Mouse (Mus musculus): ENCODE measurements around the gene Zfhx3. TPM values are rescaled to one million over a fixed set of nuclear protein-coding genes. Genes with fewer than 3 reads are reported as not detected.
A peak's percentile ranks its signal among the peaks of the same experiment; 100 is the strongest.

The Zfhx3 gene
- total RNA-seq, 2 experiments from 2014 or later, result 2.1 to 10.9 TPM

GRCm38 (mm10) chr8:108710607-108711489 lies 768.4 kb downstream of the Zfhx3 start:
- ATAC-seq (ENCODE audit: poor library complexity, severe bottlenecking), result no peak

DNA sequence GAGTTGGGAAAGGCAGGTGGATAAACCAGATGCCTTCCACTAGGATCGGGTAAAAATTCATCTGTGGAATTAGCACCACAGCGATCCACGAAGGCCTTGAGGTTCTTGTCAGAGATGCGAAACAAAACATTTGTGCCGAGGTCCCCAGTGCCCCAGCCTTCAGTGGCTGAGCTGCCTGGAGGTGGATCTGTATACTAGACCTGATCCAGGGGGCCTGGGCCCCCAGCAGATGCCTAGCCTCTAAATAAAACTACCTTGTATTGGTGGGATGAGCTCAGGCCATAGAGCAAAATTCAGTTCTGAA lies 769.0 kb downstream of the Zfhx3 start:
- no peak for ATAC-seq (ENCODE audit: poor library complexity, severe bottlenecking)

DNA sequence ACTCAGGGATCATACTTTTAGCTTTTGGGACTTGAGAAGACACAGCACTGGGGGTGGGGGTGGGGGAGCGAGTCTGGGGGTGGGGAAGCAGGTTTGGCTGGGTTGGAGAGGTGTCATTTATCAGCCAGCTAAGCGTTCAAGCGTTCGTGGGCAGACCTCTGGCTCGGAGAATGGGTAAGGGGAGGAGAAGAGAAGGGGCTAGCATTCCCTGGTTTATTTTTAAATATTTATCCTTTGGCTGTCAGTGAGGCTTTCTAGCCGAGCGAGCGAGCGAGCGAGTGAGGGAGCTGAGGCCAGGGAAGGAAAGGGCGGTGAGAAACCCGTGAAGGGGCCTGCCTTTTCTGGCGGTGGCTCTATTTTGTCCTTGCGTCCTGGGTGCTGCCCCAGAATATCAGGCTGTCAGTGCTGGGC lies 769.6 kb downstream of the Zfhx3 start:
- ATAC-seq (ENCODE audit: poor library complexity, severe bottlenecking), result no peak

GRCm38 (mm10) chr8:108712607-108713006 lies 770.2 kb downstream of the Zfhx3 start:
- no peak for ATAC-seq (ENCODE audit: poor library complexity, severe bottlenecking)

DNA sequence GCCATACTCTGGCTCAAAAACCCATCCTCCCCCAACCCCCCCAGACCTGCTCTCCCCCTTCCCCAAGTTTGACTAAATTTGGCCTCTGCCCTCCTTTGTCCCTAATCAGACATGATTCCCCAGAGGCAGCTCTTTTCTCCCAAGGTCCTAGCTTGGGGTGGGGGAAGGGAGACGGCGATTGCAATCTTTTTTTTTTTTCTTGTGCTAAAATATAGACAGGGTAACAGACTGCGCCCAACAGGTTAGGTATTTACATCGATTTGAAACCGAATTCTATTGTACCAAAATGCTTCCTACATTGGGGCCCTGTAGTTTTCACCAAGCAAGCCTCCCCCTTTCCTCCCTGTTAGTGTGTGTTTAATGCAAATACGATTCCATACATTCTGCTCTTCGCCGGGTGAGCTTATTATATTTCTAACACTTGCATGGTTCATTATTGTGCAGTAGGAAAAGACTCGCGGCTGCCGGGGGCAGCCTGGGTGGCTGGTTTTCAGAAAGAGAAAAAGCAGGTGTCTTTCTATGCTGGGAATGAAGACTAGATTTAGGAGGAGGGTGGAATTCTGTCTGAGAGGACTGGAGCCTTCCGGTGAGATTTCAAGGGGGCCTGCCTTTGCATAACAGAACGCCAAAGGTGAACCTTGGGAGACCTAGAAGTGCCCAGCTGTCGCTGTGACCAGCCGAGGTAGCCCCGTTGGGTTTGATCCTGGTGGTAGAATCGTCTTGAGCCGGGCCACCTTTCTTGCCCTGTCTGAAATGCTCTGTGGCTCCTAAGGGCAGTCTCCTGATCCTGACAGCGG lies 771.1 kb downstream of the Zfhx3 start:
- peak; percentile 1; the same call in 1 of the 2 replicates for ATAC-seq (ENCODE audit: poor library complexity, severe bottlenecking)

GRCm38 (mm10) chr8:108714143-108714635 lies 771.7 kb downstream of the Zfhx3 start:
- peak; percentile 44 for ATAC-seq (ENCODE audit: poor library complexity, severe bottlenecking)

DNA sequence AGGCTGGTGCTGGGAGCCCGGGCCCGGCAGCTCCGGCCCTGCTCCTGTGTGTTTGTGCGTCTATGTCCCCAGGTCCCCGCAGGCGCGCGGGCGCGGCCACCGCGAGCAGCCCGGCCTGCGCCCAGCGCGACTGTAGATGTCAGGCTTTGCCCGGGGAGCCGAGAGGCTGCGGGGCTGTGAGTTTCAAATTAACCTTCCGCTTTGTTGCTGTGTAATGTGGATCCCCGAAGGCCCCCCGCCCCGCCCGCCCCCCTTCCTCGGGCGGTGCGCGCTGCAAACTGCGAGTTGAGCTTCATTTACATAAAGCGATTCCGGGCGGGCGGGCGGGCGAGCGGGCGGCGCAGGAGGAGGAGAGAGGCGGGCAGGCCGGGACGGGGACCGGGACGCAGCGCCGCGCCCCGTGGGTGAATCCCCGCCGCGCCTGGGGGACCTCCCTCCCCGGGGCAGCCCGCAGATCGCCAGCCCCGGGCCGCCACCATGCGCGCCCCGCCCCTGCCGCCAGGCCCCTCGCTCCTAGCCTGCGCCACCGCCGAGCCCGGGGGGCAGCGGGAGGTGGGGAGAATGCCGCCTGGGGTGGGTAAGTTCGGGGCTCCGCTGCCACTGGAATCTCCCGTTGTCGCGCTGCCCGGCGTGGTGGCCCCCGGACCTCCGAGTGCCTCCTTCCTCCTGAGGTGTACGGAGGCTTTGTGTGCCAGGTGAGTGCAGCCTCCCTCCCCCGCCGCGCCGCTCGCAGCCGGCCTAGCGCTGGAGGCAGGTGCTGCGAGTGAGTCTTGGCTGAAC lies 772.4 kb downstream of the Zfhx3 start:
- peak; percentile 67 for ATAC-seq (ENCODE audit: poor library complexity, severe bottlenecking)

DNA sequence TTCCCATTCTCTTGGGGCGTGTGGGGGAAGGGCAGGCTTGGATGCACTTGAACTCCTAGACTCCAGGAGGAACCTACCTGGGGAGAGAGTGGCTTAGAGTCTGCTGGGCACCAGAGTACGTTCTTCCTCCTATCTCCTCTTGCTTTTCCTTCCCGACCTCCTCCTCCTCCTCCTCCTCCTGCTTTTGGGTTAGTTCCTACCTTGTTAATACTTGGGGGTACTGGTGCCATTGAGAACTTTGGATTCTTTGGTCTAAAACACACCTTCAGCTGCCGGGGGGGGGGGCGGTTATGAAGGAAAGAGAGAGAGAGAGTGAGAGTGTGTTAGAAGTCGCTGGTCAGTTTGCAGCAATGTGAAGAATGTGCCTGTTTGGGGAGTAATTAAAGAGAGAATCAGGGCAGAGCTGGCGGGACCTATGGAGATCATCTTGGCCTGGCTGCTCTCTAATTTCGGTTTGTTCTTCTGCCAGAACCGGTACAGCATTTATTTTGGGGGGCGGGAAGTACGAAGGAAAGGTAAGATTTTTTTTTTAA lies 773.0 kb downstream of the Zfhx3 start:
- no peak for ATAC-seq (ENCODE audit: poor library complexity, severe bottlenecking)

GRCm38 (mm10) chr8:108716291-108716811 lies 773.9 kb downstream of the Zfhx3 start:
- ATAC-seq (ENCODE audit: poor library complexity, severe bottlenecking), result no peak

- no peak for ATAC-seq (ENCODE audit: poor library complexity, severe bottlenecking)
These were observed 775.1 kb downstream of the Zfhx3 start for GRCm38 (mm10) chr8:108717545-108717944.

GRCm38 (mm10) chr8:108718031-108718430 lies 775.6 kb downstream of the Zfhx3 start:
- no peak for ATAC-seq (ENCODE audit: poor library complexity, severe bottlenecking)

DNA sequence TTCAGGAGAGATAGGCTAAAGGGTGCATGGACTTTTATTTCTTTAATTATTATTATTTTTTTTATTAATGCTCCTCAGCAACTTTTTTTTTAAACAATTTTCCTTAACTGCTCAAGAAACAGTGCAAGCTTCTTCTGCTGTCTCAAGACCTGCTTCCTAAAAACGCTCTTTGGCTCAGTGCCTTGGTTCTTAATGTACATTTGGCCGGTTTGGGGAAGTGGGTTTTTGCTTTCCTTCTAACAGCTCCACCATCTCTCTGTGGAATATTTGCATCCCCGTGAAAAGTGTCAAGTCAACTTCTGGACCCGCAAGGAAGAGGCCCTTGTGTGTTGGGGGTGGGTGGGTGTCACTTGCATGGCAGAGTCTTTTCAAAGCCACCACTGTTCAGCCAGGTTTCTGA lies 778.4 kb downstream of the Zfhx3 start:
- peak; percentile 55 for ATAC-seq (ENCODE audit: poor library complexity, severe bottlenecking)

DNA sequence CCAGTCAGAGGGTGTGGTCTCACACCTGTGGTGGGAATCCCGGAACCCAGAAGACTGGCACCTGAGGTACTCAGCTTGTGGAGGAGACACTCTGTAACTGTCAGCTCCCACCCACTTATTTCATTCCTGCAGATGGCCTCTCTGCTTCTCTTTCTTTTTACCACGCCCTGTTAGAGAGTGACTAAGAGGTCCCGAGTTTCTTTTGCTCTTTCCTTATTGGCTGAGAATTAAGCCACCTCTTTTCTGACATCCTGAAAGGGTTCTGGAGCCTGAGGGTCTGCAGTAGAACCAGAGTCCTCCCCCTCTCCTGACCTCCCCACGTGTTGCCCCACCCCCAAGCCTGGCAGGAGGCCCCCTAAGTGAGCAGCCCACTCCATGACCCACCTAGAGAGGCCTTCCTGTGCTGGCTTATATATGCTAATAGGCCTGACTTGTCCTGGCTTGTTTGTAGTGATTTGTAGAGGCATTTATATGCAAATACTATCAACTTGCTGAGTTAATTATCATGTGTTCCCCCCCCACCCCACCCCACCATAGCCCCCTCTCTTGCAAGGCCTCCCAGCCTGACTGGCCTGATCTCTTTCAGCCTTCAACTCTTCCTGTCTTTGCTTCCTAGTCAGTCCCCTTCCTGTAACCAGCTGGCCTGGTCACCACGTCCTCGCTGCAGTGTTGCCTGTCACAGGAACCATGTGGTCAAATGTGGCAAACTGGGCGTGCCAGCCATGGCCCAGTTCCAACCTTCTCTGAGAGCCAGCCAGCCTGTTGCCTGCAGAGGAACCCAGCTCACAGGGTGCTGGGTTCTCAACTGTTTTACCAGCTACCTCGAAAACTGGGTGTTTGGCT lies 780.4 kb downstream of the Zfhx3 start:
- peak; percentile 92 for ATAC-seq (ENCODE audit: poor library complexity, severe bottlenecking)

- ATAC-seq (ENCODE audit: poor library complexity, severe bottlenecking), result no peak
These were observed 781.2 kb downstream of the Zfhx3 start for GRCm38 (mm10) chr8:108723636-108724035.

DNA sequence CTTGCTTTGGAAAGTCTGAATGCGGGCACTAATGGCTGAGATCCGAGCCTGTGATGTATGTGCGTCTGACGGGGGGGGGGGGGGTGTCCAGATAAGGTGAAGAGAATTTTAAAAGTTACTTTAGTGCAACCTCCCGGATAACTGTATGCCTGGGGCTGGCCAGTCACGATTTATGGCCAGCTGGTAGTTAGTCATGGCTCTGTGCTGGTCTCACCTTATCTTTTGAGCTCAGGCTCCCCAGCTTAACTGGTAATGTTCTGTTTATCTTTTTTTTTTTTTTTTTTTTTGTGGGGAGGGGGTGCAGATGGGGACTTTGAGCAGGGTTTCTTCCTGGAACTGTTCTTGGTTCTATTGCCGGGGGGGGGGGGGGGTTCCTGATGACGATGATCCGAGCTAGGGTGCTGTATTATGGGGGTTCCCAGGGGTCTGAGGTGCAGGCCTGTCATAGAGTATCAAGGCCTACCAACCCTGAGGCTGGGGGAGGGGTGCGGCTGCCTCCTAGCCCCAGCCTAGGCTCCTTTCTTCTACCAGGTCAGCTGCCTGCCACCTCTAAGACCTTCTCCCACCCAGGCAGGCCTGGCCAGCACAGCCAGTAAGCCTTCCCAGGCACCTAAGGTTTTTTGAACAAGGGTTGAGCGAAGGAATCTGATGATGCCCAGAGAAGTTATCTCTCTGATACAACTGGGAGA lies 782.5 kb downstream of the Zfhx3 start:
- no peak for ATAC-seq (ENCODE audit: poor library complexity, severe bottlenecking)

DNA sequence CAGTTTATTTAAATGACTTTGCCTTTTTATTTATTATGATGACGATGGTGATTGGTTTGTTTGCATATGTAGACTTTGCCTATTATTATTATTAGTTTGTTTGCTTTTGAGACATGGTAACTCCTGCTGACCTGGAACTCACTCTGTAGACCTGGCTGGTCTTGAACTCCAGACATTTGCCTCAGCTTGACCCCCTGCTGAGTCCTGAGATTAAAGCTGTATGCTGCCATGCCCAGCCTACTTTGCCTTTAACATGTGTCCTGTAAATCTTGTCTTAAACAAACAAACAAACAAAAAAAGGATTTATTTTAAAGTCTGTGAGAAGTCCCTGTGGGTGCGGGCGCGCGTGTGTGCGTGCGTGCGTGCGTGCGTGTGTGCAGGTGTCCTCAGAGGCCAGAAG lies 783.2 kb downstream of the Zfhx3 start:
- no peak for ATAC-seq (ENCODE audit: poor library complexity, severe bottlenecking)

DNA sequence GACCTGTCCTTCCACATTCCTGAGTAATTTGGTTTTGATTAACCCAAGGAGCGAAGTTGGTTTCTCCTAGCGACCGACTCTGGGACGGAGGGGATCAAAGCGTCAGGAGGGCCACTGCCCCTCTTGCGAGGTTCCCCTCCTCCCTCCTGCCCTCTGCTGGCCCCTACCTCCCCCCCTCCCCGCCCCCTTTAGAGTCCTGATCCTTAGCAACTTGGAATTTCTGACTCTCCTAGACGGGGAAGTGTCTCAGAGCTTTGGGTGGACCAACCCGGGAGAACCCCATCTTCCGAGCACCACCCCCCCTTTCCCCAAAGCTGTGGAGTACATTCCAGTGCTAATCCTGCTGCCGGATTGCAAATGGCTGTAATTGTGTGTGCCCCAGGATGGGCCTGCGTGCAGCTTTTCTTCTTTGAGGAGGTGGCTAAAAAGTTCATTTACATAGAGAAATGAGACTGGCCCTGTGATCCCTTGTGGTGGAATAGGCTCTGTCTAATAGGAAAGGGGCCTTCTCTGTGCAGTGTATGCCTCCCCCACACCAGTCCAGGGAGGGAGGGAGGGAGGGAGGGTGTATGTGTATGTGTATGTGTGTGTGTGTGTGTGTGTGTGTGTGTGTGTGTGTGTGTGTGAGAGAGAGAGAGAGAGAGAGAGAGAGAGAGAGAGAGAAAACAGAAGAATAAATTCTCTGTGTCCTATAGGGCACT lies 784.2 kb downstream of the Zfhx3 start:
- ATAC-seq (ENCODE audit: poor library complexity, severe bottlenecking), result no peak

DNA sequence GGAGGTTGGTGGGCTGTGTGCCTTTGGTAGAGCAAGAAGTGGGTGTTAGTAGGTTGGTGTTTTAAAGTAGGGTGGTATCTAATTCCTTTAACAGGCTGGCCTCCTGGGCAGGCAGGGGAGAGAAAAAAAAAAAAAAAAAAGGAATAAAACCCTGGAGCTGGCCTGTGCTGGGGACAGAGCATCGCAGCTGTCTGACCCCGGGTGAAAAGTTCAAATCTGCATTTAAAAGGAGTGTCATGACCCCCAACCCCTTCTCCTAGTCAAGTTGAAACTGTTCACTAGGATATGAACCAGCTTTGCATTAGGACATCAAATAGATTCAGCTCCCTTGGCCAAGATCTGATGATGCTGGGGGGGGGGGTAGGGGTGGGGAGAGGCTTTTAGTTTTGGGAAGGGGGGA lies 786.7 kb downstream of the Zfhx3 start:
- ATAC-seq (ENCODE audit: poor library complexity, severe bottlenecking), result no peak

Measured in megakaryocyte, adult 5-6 weeks (primary cell).